Mouse (Mus musculus) left cerebral cortex, adult 9 months (tissue): Measurements from ENCODE around the gene Zfp961.
"Not testable (repeated sequence)": the region's sequence is repeated elsewhere in the genome, so short reads cannot be mapped to it uniquely, and the experiment has no call there.

Experiments
- DNase-seq, 2 experiments: peaks; one replicate each; pipeline ENCODE4 v3.0.0; 2022; ENCODE audit warnings: low spot score in 2 of 2

The Zfp961 gene

DNA sequence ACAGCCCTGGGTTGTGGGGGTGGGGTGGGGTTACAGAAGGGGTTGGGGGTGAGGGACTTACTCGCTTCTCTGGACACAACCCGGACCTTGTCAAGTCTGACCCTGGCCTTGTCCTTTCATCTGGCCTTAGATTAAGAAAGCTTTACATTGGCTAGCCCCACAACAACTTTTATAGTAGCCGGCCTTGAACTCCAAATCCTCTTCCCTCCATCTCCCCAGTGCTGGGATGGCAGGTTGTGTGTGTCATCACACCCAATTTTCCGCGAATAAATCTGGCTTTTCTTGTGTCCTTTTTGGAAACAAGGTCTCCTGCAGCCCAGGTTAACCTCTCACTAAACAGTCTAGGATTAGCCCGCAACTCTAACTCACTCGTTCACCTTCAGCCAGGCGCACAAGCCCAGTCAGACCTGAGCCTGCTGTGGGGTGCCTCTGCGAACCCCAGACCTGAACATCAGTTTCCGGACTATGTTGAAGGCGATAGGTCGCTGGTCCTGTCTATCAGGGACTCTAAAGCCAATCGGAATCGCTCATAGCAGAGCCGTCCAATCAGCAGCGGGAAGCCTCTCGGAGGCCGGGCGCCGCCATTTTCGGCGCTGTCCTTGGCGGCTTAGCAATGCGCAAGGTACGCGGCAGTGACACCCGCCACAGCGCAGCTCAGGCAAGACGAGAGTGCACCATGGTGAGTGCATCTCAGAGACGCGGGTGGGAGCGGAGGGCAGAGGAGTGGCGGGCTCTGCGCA, at the start of gene Zfp961:
Gene Zfp961, plus strand, starts transcription at position 557 of the 740 bp plus-strand sequence.
- DNase-seq: peak; percentile 93 to 99

DNA sequence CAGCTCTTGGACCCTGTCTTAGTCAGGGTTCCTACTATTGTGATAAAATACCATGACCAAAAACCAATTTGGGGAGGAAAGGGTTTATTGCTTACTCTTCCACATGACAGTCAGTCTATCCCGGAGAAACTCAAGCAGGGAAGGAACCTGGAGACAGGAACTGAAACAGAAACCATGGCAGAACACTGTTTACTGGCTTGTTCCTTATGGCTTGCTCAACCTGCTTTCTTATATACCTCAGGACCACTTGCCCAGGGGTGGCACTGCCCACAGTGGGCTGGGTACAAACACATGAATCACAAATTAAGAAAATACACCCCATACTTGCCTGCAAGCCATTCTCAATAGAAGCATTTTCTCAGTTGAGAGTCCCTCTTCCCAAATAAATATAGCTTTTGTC, 47.8 kb upstream of the Zfp961 start:
- DNase-seq: not testable (repeated sequence)

DNA sequence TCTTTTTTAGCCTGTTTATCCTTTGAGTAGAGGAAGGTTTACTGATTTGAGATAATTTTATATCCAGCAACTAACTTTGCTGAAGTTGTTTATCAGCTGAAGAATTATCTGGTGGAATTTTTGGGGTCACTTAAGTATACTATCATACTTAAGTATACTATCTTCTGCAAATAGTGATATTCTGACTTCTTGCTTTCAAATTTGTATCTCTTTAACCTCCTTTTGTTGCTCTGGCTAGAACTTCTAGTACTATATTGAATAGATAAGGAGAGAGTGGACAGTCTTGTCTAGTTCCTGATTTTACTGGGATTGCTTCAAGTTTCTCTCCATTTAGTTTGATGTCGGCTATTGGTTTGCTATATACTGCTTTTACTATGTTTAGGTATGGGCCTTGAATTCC, 44.0 kb upstream of the Zfp961 start:
- no peak for DNase-seq

DNA sequence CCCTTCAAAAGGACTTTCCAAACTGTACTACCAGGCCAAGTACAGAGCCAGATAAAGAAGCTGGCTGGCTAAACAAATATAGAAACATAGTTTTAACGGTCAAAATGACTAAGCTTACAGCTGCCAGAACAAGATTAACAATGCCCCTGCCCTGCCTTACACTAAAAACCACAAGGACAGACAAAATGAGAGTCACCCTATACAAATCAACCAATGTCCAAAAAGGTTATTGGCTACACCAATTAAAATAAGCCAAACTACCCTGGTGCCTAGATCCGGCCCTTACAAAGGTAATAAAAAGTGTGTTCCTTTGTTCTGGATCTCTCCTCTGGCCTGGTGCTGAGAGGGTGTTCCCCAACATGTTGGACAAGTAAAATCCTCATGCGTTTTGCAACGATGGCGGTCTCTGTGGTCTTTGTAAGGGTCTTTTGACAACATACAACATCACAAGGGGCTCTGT, 43.0 kb upstream of the Zfp961 start:
- DNase-seq: no peak

- DNase-seq: peak; percentile 87 to 94
These were observed 42.3 kb upstream of the Zfp961 start, which contains the start of the genes Zfp882 and Zfp617 for GRCm38 (mm10) chr8:71908309-71909261. TSS of gene Zfp882 (plus strand) at chr8:71908608. TSS of gene Zfp617 (plus strand) at chr8:71908635.

- DNase-seq: no peak
These were observed 38.6 kb upstream of the Zfp961 start for GRCm38 (mm10) chr8:71912286-71912685.

DNA sequence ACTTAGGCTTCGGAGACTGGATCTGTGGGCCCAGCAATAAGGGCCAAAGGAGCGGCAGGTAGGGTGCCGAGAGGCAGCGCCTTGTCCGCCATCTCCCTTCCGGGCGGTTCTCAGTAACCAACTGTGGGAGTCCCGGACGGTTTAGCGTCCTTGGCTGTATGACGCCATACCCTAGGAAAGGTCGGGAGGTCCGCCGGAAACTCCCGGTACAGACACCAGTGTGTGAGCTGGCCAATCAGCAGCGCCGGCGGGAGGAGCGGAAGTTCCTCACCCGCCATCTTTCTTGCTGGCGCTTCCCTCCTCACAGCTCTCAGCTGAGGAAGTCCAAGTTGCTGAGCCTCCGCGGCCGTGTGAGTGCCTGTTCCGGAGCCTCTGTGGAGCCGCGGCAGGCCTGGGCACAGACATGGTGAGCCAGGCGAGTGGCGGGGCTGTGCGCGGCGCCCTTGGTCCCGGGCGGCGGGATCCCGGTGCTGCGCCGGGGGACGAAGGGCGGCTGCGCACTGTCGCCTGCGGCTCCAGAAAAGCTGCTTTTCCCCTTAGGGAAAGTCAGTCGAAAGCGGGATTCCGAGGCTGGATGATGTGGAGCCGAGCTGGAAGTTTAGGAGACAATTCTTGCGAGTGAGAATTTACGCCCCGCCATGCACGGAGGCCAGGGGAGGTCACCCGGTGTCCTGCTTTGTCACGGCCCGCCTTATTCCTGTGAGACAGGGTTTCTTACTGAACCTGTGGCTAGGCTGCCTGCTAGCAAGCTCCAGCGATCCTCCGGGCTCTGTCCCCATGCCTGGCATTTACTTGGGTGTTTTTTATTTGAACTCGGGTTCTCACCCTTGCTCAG, 28.1 kb upstream of the Zfp961 start:
- DNase-seq: peak; percentile 89 to 96

- no peak for DNase-seq
These were observed 25.0 kb upstream of the Zfp961 start for GRCm38 (mm10) chr8:71925791-71926190.

GRCm38 (mm10) chr8:71926551-71926950, 24.3 kb upstream of the Zfp961 start:
- no peak for DNase-seq

- DNase-seq: no peak
These were observed 23.1 kb upstream of the Zfp961 start for GRCm38 (mm10) chr8:71927779-71928178.

- DNase-seq: not testable (repeated sequence)
These were observed 12.8 kb upstream of the Zfp961 start for GRCm38 (mm10) chr8:71938037-71938436.

DNA sequence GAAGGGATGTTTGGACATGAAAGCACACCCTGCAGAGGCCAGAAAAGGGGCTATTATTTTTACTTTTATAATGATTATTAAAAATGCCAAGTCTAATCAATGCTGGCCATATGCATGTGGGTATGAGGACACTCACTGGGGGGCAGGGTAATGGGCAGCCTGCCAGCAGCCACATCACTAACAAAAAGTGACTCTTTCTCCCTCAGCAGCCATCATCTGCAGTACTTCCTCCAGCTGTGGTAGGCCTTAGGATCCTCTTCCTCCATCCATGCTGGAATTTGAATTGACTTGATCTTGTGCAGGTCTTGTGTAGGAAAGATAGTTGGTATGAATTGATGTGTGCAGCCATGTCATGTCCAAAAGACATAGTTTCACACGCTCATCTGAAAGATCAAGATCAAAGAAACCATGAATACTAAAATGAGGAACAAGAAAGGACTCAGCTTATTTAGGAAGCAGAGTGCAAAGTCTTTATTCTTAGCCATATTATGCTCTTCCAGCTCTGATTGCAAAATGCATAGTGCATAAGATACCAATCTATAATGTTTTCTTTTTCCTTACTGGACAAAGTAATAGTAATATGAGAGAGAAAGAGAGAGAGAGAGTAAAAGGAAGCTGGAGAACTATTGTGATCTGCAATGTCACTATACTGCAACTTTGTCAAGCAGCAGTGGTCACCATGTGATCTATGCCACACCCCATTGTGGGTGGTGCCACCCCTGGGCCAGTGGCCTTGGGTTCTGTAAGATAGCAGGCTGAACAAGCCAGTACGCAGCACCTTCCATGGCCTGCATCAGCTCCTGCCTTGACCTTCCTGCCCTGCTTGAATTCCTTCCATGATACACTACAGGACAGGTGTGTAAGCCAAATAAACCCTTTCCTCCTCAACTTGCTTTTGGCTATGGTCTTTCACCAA, 10.3 kb upstream of the Zfp961 start:
- no peak for DNase-seq

- DNase-seq: no peak
These were observed 9.1 kb upstream of the Zfp961 start for GRCm38 (mm10) chr8:71941776-71942175.

- no peak for DNase-seq
These were observed 2.2 kb upstream of the Zfp961 start for GRCm38 (mm10) chr8:71948624-71949023.

DNA sequence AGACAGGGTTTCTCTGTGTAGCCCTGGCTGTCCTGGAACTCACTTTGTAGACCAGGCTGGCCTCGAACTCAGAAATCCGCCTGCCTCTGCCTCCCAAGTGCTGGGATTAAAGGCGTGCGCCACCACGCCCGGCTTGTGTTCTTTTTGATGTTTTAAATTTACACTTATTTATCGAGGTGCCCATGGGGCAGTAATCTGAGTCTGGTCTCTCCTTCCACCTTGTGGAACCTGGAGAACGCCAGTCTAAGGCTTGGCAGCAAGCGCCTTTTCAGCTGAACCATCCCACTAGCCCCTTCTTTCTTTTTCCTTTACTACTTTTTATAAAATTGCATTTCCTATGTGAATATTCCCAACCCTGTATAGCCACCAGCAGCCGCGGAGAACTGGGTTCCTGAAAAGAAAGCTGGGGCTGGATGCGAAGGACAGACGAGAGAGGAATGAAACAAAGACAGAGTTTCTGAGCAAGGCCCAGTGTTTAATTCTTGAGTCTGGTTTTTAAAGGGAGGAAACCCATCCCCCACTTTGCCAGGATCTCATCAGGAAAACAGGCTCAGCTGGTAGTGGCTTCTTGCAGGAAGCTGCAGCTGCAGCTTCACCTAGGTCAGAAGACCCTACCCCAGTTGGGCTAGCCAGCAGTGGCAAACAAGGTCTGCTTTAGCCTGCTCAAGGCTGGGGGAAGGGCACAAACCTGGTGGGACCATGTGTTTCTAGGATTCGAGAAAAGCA, 761 bp downstream of the Zfp961 start:
- DNase-seq: no peak

DNA sequence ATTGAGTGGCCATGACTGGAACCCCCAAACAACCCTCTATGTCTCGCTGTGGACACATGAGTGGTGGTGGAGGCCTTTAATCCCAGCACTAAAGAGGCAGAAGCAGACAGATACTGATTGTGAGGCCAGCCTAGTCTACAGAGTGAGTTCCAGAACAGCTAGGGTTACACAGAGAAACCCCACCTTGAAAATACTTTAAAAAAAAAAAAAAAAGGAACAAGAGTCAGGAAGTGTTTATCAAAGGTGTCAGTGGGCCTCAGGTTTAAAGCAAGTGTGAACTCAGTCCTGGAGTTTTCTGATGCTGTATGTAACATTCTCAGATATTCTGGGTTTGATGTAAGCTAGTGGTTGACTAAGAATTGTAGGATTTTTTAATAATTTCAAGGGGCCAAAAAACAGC, 1.7 kb downstream of the Zfp961 start:
- no peak for DNase-seq

GRCm38 (mm10) chr8:71952961-71953700, 2.3 kb downstream of the Zfp961 start:
- not testable (repeated sequence) for DNase-seq

- no peak for DNase-seq
These were observed 3.8 kb downstream of the Zfp961 start for GRCm38 (mm10) chr8:71954666-71955065.

DNA sequence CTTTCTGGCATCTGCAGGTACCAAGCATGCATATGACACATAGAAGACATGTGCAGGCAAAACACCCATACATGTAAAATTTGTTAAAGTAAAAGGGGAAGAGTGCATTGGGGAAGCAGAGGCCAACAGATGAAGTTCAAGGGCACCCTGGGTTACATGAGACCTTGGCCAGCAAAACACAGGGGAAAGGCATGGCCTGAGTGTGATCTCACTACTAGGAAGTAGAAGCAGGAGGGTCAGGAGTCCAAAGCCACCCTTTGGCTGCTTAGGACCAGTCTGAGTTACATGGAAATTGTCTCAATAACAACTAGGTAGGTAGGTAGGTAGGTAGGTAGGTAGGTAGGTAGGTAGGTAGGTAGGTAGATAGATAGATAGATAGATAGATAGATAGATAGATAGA, 9.6 kb downstream of the Zfp961 start:
- DNase-seq: no peak
